Mouse (Mus musculus): ENCODE results near the gene Inpp5d.

DNA sequence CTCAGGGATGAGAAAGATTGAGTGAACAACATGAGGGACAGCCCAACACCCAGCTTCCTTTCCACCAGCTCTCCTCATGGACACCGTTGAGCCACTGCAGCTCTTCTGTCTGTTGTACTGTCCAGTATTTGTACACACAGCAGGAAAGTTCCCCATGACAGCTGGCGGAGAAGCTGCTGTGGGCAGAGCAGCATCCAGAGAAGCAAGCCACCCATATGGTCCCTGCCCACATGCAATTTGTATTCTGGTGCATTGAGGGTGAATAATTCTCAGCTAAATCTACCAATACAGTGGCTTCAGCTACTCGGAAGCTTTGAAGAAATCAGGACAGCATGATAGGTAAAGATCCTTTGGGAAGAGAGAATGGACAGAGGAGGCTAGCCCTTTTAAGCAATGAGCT is 64.7 kb downstream of the Inpp5d start:
- no peak for TF ChIP-seq CTCF (IDR thresholded peaks at IDR 0.05; ENCODE audit: low read depth)
- no peak for TF ChIP-seq EP300 (optimal IDR thresholded peaks at IDR 0.05)
